Mouse (Mus musculus) CH12.LX (cell line): ENCODE data around the gene Pck1. TPM values are rescaled to one million over a fixed set of nuclear protein-coding genes. Genes with fewer than 3 reads are reported as not detected.

Source experiments
- DNase-seq: peaks from one replicate; pipeline ENCODE4 v3.0.0-alpha.2; 2013; ENCODE audit errors: extremely low read depth
- H3K27ac ChIP-seq: 2 replicates; pipeline ENCODE4 v1.5.1; 2012; ENCODE audit warnings: low read depth, mild to moderate bottlenecking, control low read depth, moderate library complexity; ENCODE audit not compliant: insufficient read depth
- H3K27me3 ChIP-seq: replicated peaks from 2 replicates; pipeline ENCODE3; 2012; ENCODE audit warnings: inconsistent platforms
- H3K36me3 ChIP-seq, 2 experiments: replicated peaks in 1 of 2; 2 replicates each; pipeline versions ENCODE3 to v1.6.1; 2012; ENCODE audit warnings: inconsistent platforms in 1 of 2, low read length in 1 of 2, mild to moderate bottlenecking in 1 of 2, mixed read lengths in 1 of 2, moderate library complexity in 1 of 2; ENCODE audit not compliant: control insufficient read depth in 1 of 2, insufficient read depth in 1 of 2
- H3K4me1 ChIP-seq, 2 experiments: 2 replicates each; pipeline ENCODE4 v1.6.1; 2012; ENCODE audit warnings: inconsistent platforms in 1 of 2, moderate library complexity in 1 of 2; ENCODE audit not compliant: insufficient read depth in 2 of 2, control insufficient read depth in 1 of 2
- H3K4me2 ChIP-seq: 2 replicates; pipeline ENCODE4 v1.6.1; 2012; ENCODE audit warnings: low read depth, mild to moderate bottlenecking, control low read depth; ENCODE audit not compliant: poor library complexity, insufficient read depth, severe bottlenecking
- H3K4me3 ChIP-seq, 3 experiments: fragments of 150-350 bp in 1 of 3; sonication (generic) in 1 of 3; replicated peaks in 1 of 3; 2 replicates each; pipeline versions ENCODE3 to v1.5.1; 2011 to 2012; ENCODE audit warnings: low read depth in 2 of 3, low read length in 2 of 3, mild to moderate bottlenecking in 2 of 3, moderate library complexity in 2 of 3, control low read depth in 1 of 3, improper control_type of control experiment in 1 of 3, inconsistent platforms in 1 of 3, mixed read lengths in 1 of 3; ENCODE audit not compliant: poor library complexity in 1 of 3
- H3K79me2 ChIP-seq: replicated peaks from 2 replicates; pipeline ENCODE4 v1.6.1; 2012; ENCODE audit warnings: mild to moderate bottlenecking, moderate library complexity; ENCODE audit not compliant: control insufficient read depth, poor library complexity, insufficient read depth, severe bottlenecking; ENCODE audit errors: extremely low read depth
- H3K9ac ChIP-seq: 2 replicates; pipeline ENCODE4 v1.6.1; 2012; ENCODE audit warnings: low read depth, mild to moderate bottlenecking, control low read depth, moderate library complexity; ENCODE audit not compliant: insufficient read depth
- H3K9me3 ChIP-seq: replicated peaks from 2 replicates; pipeline ENCODE3; 2012; ENCODE audit warnings: low read length, inconsistent platforms, mixed read lengths
- BHLHE40 ChIP-seq: IDR thresholded peaks from 2 replicates; pipeline ENCODE4 v1.6.1; 2011; ENCODE audit warnings: mild to moderate bottlenecking, low read depth, low read length, improper control_type of control experiment
- CHD1 ChIP-seq: IDR thresholded peaks from 2 replicates; pipeline ENCODE4 v1.6.1; 2012; ENCODE audit warnings: low read depth, low read length, improper control_type of control experiment, inconsistent platforms
- CHD2 ChIP-seq: IDR thresholded peaks from 2 replicates; pipeline ENCODE4 v1.6.1; 2011; ENCODE audit warnings: low read length, improper control_type of control experiment
- CTCF ChIP-seq, 2 experiments: IDR thresholded peaks in 1 of 2; conservative IDR thresholded peaks in 1 of 2; 2 replicates each; pipeline ENCODE4 v1.5.1; 2011 to 2012; ENCODE audit warnings: low read depth in 2 of 2, low read length in 2 of 2, improper control_type of control experiment in 1 of 2, inconsistent platforms in 1 of 2, mild to moderate bottlenecking in 1 of 2, moderate library complexity in 1 of 2
- ELF1 ChIP-seq: IDR thresholded peaks from 2 replicates; pipeline ENCODE4 v1.6.1; 2014; ENCODE audit warnings: low read depth, mild to moderate bottlenecking, inconsistent platforms, low read length, improper control_type of control experiment
- ETS1 ChIP-seq: conservative IDR thresholded peaks from 2 replicates; pipeline ENCODE4 v1.6.1; 2012; ENCODE audit warnings: low read depth, mild to moderate bottlenecking, inconsistent platforms, low read length, improper control_type of control experiment, moderate library complexity
- GABPA ChIP-seq: IDR thresholded peaks from 2 replicates; pipeline ENCODE4 v1.6.1; 2012; ENCODE audit warnings: low read depth, low read length, improper control_type of control experiment, inconsistent platforms; ENCODE audit not compliant: insufficient replicate concordance
- HCFC1 ChIP-seq: IDR thresholded peaks from 2 replicates; pipeline ENCODE4 v1.6.1; 2012; ENCODE audit warnings: low read depth, mild to moderate bottlenecking, inconsistent platforms, low read length, improper control_type of control experiment
- IRF4 ChIP-seq: IDR thresholded peaks from 2 replicates; pipeline ENCODE4 v1.6.1; 2014; ENCODE audit warnings: low read depth, mild to moderate bottlenecking, inconsistent platforms, low read length, improper control_type of control experiment
- KAT2A ChIP-seq: IDR thresholded peaks from 2 replicates; pipeline ENCODE4 v1.6.1; 2012; ENCODE audit warnings: low read length, improper control_type of control experiment, inconsistent platforms; ENCODE audit not compliant: insufficient replicate concordance
- MAFK ChIP-seq: IDR thresholded peaks from 2 replicates; pipeline ENCODE4 v1.6.1; 2011; ENCODE audit warnings: low read length, improper control_type of control experiment; ENCODE audit not compliant: insufficient replicate concordance
- MAX ChIP-seq: IDR thresholded peaks from 2 replicates; pipeline ENCODE4 v1.6.1; 2011; ENCODE audit warnings: low read length, improper control_type of control experiment
- MAZ ChIP-seq: IDR thresholded peaks from 2 replicates; pipeline ENCODE4 v1.6.1; 2012; ENCODE audit warnings: low read depth, mild to moderate bottlenecking, inconsistent platforms, low read length, improper control_type of control experiment, moderate library complexity
- MXI1 ChIP-seq: IDR thresholded peaks from 2 replicates; pipeline ENCODE4 v1.6.1; 2011; ENCODE audit warnings: mild to moderate bottlenecking, low read depth, low read length, improper control_type of control experiment
- MYC ChIP-seq: IDR thresholded peaks from 2 replicates; pipeline ENCODE4 v1.6.1; 2011; ENCODE audit warnings: low read depth, mild to moderate bottlenecking, improper control_type of control experiment, low read length
- NELFE ChIP-seq: IDR thresholded peaks from 2 replicates; pipeline ENCODE4 v1.6.1; 2011; ENCODE audit warnings: low read depth, low read length, improper control_type of control experiment
- NRF1 ChIP-seq: IDR thresholded peaks from 2 replicates; pipeline ENCODE4 v1.6.1; 2014; ENCODE audit warnings: low read depth, mild to moderate bottlenecking, inconsistent platforms, low read length, improper control_type of control experiment, moderate library complexity
- PAX5 ChIP-seq: IDR thresholded peaks from 2 replicates; pipeline ENCODE4 v1.6.1; 2012; ENCODE audit warnings: low read length, inconsistent platforms, mixed read lengths
- POLR2A ChIP-seq: IDR thresholded peaks from 2 replicates; pipeline ENCODE4 v1.6.1; 2011; ENCODE audit warnings: low read depth, mild to moderate bottlenecking, improper control_type of control experiment, low read length
- POLR2AphosphoS2 ChIP-seq: IDR thresholded peaks from 2 replicates; pipeline ENCODE4 v1.6.1; 2011; ENCODE audit warnings: low read depth, low read length, improper control_type of control experiment
- RAD21 ChIP-seq: IDR thresholded peaks from 2 replicates; pipeline ENCODE4 v1.6.1; 2011; ENCODE audit warnings: low read depth, mild to moderate bottlenecking, low read length, improper control_type of control experiment, moderate library complexity
- RCOR1 ChIP-seq: conservative IDR thresholded peaks from 2 replicates; pipeline ENCODE4 v1.6.1; 2012; ENCODE audit warnings: low read depth, mild to moderate bottlenecking, inconsistent platforms, low read length, improper control_type of control experiment
- SIN3A ChIP-seq: IDR thresholded peaks from 2 replicates; pipeline ENCODE4 v1.6.1; 2012; ENCODE audit warnings: low read length, improper control_type of control experiment, inconsistent platforms
- SMC3 ChIP-seq: IDR thresholded peaks from 2 replicates; pipeline ENCODE4 v1.6.1; 2011; ENCODE audit warnings: low read depth, low read length, improper control_type of control experiment
- TBP ChIP-seq: conservative IDR thresholded peaks from 2 replicates; pipeline ENCODE4 v1.6.1; 2011; ENCODE audit warnings: low read depth, low read length, improper control_type of control experiment
- TCF12 ChIP-seq: IDR thresholded peaks from 2 replicates; pipeline ENCODE4 v1.6.1; 2014; ENCODE audit warnings: low read depth, mild to moderate bottlenecking, inconsistent platforms, low read length, improper control_type of control experiment
- USF1 ChIP-seq: IDR thresholded peaks from 2 replicates; pipeline ENCODE4 v1.6.1; 2014; ENCODE audit warnings: low read depth, mild to moderate bottlenecking, inconsistent platforms, low read length, improper control_type of control experiment
- ZKSCAN1 ChIP-seq: IDR thresholded peaks from 2 replicates; pipeline ENCODE4 v1.6.1; 2012; ENCODE audit warnings: low read depth, inconsistent platforms, low read length, improper control_type of control experiment, borderline replicate concordance
- ZNF384 ChIP-seq: IDR thresholded peaks from 2 replicates; pipeline ENCODE4 v1.6.1; 2012; ENCODE audit warnings: low read depth, low read length, improper control_type of control experiment, inconsistent platforms
- dilution Hi-C: fragments of 300-500 bp; cut with MboI; formaldehyde crosslinking; loops from 2 replicates; pipeline ENCODE4 v1.14.3; 2020; ENCODE audit warnings: low sequenced_read_pairs; ENCODE audit not compliant: extremely low pct_unique_long_range_greater_than_20kb, extremely low pct_ligation_motif_present
- in situ Hi-C: fragments of 300-500 bp; cut with MboI; formaldehyde crosslinking; loops from 3 replicates; pipeline ENCODE4 v1.14.3; 2019; ENCODE audit warnings: low sequenced_read_pairs, low pct_ligation_motif_present, low pct_unique_long_range_greater_than_20kb, mixed read lengths
- polyA plus RNA-seq: library from polyadenylated mRNA; unstranded; fragments of >175 nt; gene quantifications from 2 replicates; pipeline ENCODE4 v1.2.1, GENCODE M21; 2012; ENCODE audit warnings: low read depth; ENCODE audit not compliant: insufficient read length
- total RNA-seq, 2 experiments: library from RNA; depleted of rRNA; stranded (reverse); fragments of 300-350 nt in 1 of 2; fragments of >200 nt in 1 of 2; gene quantifications; 2 replicates each; pipeline ENCODE4 v1.2.3; 2012 to 2014

The Pck1 gene
- total and polyA plus RNA-seq, 3 experiments, result 0.08 to 0.13 (median 0.11) TPM

DNA sequence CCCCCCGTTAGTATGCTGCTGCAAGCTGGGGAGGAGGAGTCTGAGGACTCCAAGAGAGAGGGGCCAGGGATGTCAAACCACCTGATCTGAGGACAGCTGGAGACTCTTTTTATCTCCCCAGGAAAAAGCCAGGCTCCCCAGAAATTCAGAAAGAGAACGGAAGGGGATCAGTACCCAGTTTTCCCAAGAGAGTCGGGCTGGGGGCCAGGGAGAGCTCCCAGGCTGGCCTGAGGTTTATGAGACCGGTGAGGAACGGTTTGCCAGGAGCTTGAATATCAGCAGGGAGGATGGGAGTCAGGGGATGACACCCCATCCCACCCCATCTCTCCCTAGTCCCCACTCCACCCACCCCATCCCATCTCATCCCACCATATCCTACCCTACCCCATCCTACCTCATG lies 28.6 kb downstream of the Pck1 start:
- no peak overlapping the region for H3K9ac ChIP-seq
- no peak for DNase-seq
- H3K27me3 ChIP-seq, result peaks cover 84% of the 10 kb centered on the region
- peaks cover 10 to 43% of the 10 kb centered on the region in 2 experiments for H3K4me1 ChIP-seq
- no peaks in the 10 kb centered on the region for H3K79me2 ChIP-seq
- no peak overlapping the region for H3K4me3 ChIP-seq
- H3K27ac ChIP-seq, result no peak overlapping the region
- H3K9me3 ChIP-seq, result no peaks in the 10 kb centered on the region
- TF ChIP-seq MAZ (no peak), SIN3A (no peak), MYC (no peak), ELF1 (no peak), POLR2AphosphoS2 (no peak), ZNF384 (no peak), ZKSCAN1 (no peak), RCOR1 (no peak), ETS1 (no peak), RAD21 (no peak), CHD1 (no peak), HCFC1 (no peak), MAX (no peak), SMC3 (no peak), TBP (no peak), KAT2A (no peak), CTCF (conservative IDR thresholded peaks at IDR 0.05 in 1 of 2, IDR thresholded peaks at IDR 0.05 in 1 of 2; ENCODE audit: low read depth in 2 of 2, low read length in 2 of 2) (no peak), NELFE (no peak), TCF12 (no peak), PAX5 (no peak)
- TF ChIP-seq, all 38 proteins: peak for 0
- dilution Hi-C loops (no loop called here), in situ Hi-C loops (loop anchor here (5.0 to 25.0 kb wide), 2 partner anchors 74 to 344 kb away; no protein-coding TSS in a partner anchor)
- H3K4me2 ChIP-seq, result no peak overlapping the region
- H3K36me3 ChIP-seq, result no peaks in the 10 kb centered on the region

- DNase-seq, result no peak
- Histone ChIP-seq H3K4me2 (no peak overlapping the region), H3K27ac (no peak overlapping the region), H3K36me3 (no peaks in the 10 kb centered on the region), H3K9me3 (no peaks in the 10 kb centered on the region), H3K4me1 (peaks cover 9 to 46% of the 10 kb centered on the region in 2 experiments), H3K27me3 (peaks cover 82% of the 10 kb centered on the region), H3K4me3 (no peak overlapping the region), H3K79me2 (no peaks in the 10 kb centered on the region), H3K9ac (no peak overlapping the region)
- dilution Hi-C loops, result no loop called here
- TF ChIP-seq USF1 (no peak), HCFC1 (no peak), TCF12 (no peak), MAFK (no peak), MAX (no peak), NRF1 (no peak), CHD2 (no peak), TBP (no peak), CHD1 (no peak), ZNF384 (no peak), IRF4 (no peak), MXI1 (no peak), POLR2A (no peak), PAX5 (no peak), GABPA (no peak), BHLHE40 (no peak)
- TF ChIP-seq, all 38 proteins: peak for 0
- in situ Hi-C loops, result loop anchor here (5.0 to 25.0 kb wide), 2 partner anchors 75 to 345 kb away; no protein-coding TSS in a partner anchor
Measured at GRCm38 (mm10) chr2:173181901-173182300, 29.1 kb downstream of the Pck1 start.
